Mouse (Mus musculus): ENCODE measurements around the gene Cbx1.
A peak's percentile ranks its signal among the peaks of the same experiment; 100 is the strongest.

Gene Cbx1

GRCm38 (mm10) chr11:96815895-96816294 lies 27.0 kb downstream of the Cbx1 start:
- DNase-seq (ENCODE audit: low spot score in 2 of 2) = no peak

- no peak for DNase-seq (ENCODE audit: low spot score in 2 of 2)
These were observed 27.6 kb downstream of the Cbx1 start for GRCm38 (mm10) chr11:96816494-96816893.

GRCm38 (mm10) chr11:96816979-96817378 lies 28.1 kb downstream of the Cbx1 start:
- no peak for DNase-seq (ENCODE audit: low spot score in 2 of 2)

GRCm38 (mm10) chr11:96818128-96818710 lies 29.3 kb downstream of the Cbx1 start:
- DNase-seq (ENCODE audit: low spot score in 2 of 2) = no peak

- no peak for DNase-seq (ENCODE audit: low spot score in 2 of 2)
These were observed 33.0 kb downstream of the Cbx1 start for GRCm38 (mm10) chr11:96821956-96822355.

- DNase-seq (ENCODE audit: low spot score in 2 of 2) = no peak
These were observed 33.9 kb downstream of the Cbx1 start for GRCm38 (mm10) chr11:96822675-96823470.

- DNase-seq (ENCODE audit: low spot score in 2 of 2) = no peak
These were observed 34.5 kb downstream of the Cbx1 start for GRCm38 (mm10) chr11:96823471-96823837.

GRCm38 (mm10) chr11:96823880-96824782 lies 35.2 kb downstream of the Cbx1 start:
- peak; percentile 78 to 88 for DNase-seq (ENCODE audit: low spot score in 2 of 2)

- peak; percentile 55 to 82 for DNase-seq (ENCODE audit: low spot score in 2 of 2)
These were observed 36.0 kb downstream of the Cbx1 start for GRCm38 (mm10) chr11:96824783-96825495.

- peak in 1 of 2 experiments; percentile 44 for DNase-seq (ENCODE audit: low spot score in 2 of 2)
These were observed 37.6 kb downstream of the Cbx1 start for GRCm38 (mm10) chr11:96826481-96826880.

- no peak for DNase-seq (ENCODE audit: low spot score in 2 of 2)
These were observed 38.2 kb downstream of the Cbx1 start for GRCm38 (mm10) chr11:96827062-96827581.

GRCm38 (mm10) chr11:96827917-96828316 lies 39.0 kb downstream of the Cbx1 start:
- DNase-seq (ENCODE audit: low spot score in 2 of 2) = no peak

GRCm38 (mm10) chr11:96828881-96829280 lies 40.0 kb downstream of the Cbx1 start:
- DNase-seq (ENCODE audit: low spot score in 2 of 2) = no peak

GRCm38 (mm10) chr11:96829403-96829812 lies 40.5 kb downstream of the Cbx1 start:
- peak; percentile 87 to 91 for DNase-seq (ENCODE audit: low spot score in 2 of 2)

- DNase-seq (ENCODE audit: low spot score in 2 of 2) = peak; percentile 97 to 99
These were observed 41.0 kb downstream of the Cbx1 start, which contains the start of gene Nfe2l1 for GRCm38 (mm10) chr11:96829813-96830538. Nfe2l1 (minus strand) TSS chr11:96829968.

- no peak for DNase-seq (ENCODE audit: low spot score in 2 of 2)
These were observed 41.8 kb downstream of the Cbx1 start for GRCm38 (mm10) chr11:96830539-96831216.

GRCm38 (mm10) chr11:96831516-96831915 lies 42.6 kb downstream of the Cbx1 start:
- no peak for DNase-seq (ENCODE audit: low spot score in 2 of 2)

GRCm38 (mm10) chr11:96832541-96832940 lies 43.6 kb downstream of the Cbx1 start:
- DNase-seq (ENCODE audit: low spot score in 2 of 2) = no peak

- DNase-seq (ENCODE audit: low spot score in 2 of 2) = no peak
These were observed 44.0 kb downstream of the Cbx1 start for GRCm38 (mm10) chr11:96832973-96833372.

GRCm38 (mm10) chr11:96834127-96834526 lies 45.2 kb downstream of the Cbx1 start:
- no peak for DNase-seq (ENCODE audit: low spot score in 2 of 2)
